Mouse (Mus musculus) effector memory CD4-positive, alpha-beta T cell, adult 7 months (primary cell): ENCODE measurements around the gene Atxn7l2. TPM values are rescaled to one million over a fixed set of nuclear protein-coding genes. Genes with fewer than 3 reads are reported as not detected.

ENCODE experiments used
- polyA plus RNA-seq: library from polyadenylated mRNA; unstranded; fragments of 100-300 nt; shearing (Covaris generic); gene quantifications from one replicate; pipeline ENCODE4 v1.2.1, GENCODE M21; 2017

Gene Atxn7l2
- 14.2 TPM for polyA plus RNA-seq

DNA sequence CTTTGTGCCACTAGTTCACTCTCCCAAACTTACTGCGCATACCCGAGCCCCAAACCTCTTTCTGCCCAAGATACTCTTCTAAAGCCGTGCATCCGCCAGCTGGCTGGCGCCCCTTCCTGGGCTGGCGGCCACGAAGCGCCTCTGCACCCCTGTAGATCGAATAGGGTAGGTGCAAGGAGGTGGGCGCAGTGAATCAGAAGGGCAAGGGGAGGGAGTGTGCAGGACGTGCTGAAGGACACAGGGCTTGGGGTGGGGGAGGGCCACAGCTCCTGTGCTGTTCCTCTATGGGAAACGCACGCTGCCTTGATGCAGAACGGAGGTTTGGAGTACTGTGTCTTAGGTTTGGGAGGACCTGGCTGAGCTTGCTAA, at the start of gene Atxn7l2:
Gene Atxn7l2 (minus strand): TSS at position 164 of the 369 bp plus-strand sequence.

DNA sequence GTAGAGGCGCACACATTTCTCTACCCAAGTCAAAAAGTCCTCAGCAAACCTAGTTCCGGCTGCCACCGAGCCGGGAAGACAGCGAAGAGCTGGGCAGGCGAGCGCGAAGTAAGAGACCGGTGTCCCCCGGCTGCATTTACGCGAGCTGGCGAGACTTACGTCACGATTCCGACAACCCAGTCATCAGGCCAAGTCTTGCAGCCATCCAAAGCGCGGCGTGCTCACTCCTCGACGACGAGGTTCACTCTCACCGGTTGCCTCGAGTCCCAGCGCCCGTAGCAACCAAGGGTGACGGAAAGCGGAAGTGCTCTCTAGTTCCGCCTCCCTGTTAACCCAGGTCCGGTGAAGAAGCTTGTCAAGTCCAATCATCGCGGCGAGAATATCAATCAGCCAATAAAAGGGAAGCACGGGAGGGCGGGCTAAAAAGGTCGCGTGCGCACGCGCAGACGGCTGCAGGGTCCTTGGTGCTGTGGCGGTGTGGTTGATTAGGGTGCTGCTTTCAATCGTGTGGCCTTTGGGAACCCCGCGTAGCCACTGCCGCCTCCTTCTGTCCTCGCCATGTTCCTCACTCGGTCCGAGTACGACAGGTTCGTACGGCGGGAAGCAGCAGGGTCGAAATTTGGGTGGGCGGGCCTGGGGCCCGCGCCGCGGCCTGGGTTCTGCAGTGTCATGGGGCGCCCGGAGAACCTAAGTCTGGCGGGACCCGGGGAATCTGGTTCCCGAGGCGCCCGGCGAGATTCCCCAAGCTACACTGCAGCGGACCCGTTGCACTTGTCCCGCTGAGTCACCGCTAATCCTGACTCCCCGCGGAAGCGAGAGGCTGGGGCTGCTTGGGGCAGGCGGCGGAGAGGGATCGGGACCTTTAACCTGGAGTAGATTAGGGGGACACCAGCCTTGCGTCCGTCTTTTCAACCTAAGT, 46.2 kb upstream of the Atxn7l2 start, which contains the start of gene Psma5:
Gene Psma5 (plus strand): TSS at position 208 of the 919 bp plus-strand sequence.

DNA sequence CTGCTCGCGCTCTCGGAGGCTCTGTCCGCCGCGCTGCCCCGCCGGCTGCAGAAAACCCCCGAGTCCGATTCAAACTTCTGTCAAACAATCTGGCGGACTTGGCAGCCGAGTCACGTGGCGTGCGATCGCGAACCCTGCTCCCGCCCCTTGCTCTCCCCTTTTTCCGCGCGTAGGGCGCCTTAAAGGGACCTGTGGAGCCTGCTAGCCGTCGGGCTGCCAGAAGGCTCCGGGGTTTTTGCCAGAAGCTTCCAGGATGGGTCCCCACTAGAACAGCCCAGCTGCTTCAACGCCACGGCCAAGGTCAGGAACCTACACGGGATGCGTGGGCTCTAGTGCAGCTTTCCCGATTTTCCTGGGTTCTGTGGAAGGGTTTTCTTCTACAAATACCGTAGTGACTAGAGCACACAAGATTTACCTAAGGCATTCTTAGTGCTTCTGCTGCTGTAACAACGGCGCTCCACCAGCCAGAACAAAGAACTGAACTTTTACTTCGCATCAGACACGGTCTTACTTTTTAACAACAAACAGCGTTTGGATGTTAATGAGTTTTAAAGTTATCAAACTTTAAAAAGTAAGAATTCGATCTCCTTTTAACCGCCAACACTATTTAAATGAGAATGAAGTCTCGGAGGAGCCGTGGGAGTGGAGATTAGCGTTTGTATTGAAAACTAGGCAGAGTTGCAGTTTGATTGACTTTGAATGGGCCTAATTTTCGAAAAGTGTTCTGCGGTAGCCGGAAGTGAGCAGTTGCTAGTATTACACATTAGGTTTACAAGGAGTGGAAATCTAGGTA, 16.0 kb upstream of the Atxn7l2 start, which contains the start of gene Sypl2:
Gene Sypl2 (minus strand): TSS at position 91 of the 793 bp plus-strand sequence.

DNA sequence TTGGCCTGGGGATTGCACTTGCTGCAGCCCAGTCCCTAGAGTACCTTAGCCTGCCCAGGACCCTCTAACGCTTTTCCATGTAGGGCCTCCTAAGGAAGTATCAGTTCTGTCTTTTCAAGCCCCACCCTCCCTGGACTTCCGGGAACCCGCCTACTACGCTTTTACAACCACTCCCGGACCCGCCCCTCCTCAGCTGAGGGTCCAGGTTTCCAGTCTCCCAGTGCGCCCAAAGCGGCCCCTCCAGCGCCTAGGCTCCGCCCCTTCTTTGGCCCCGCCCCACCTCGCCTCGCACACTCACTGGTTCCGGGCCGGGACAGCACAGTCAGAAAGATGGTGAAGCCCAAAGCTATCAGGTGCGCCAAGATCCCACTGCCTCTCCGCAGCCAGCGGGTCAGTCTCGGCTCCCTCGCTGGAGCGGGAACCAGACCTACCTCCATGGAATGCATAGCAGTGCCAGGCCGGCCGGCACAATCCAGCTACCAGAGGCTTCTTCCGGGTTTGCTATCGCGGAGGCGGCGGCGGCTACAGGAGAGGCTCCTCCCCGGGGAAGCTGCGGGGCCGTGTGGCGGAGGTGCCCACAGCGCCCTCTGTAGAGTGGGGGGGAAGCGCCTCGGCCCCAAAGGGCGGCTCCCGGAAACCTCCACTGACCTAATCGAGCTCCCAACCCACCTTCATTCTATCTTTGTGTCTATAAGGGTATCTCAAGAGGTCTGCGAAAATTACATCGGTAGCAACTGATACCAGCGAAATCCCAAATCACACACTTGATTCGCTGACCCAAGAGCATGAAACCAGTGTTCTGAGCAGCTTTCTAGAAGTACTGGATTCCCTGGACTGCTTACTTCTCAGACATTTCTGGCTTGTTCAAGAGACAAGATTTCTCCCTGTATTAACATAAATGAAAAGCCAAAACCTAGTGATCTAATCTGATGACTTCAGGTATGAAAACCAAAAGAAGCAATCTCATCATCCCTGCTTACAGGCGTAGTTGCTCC, 10.1 kb downstream of the Atxn7l2 start, which contains the start of gene Cyb561d1:
Gene Cyb561d1 (minus strand): TSS at position 884 of the 995 bp plus-strand sequence.

DNA sequence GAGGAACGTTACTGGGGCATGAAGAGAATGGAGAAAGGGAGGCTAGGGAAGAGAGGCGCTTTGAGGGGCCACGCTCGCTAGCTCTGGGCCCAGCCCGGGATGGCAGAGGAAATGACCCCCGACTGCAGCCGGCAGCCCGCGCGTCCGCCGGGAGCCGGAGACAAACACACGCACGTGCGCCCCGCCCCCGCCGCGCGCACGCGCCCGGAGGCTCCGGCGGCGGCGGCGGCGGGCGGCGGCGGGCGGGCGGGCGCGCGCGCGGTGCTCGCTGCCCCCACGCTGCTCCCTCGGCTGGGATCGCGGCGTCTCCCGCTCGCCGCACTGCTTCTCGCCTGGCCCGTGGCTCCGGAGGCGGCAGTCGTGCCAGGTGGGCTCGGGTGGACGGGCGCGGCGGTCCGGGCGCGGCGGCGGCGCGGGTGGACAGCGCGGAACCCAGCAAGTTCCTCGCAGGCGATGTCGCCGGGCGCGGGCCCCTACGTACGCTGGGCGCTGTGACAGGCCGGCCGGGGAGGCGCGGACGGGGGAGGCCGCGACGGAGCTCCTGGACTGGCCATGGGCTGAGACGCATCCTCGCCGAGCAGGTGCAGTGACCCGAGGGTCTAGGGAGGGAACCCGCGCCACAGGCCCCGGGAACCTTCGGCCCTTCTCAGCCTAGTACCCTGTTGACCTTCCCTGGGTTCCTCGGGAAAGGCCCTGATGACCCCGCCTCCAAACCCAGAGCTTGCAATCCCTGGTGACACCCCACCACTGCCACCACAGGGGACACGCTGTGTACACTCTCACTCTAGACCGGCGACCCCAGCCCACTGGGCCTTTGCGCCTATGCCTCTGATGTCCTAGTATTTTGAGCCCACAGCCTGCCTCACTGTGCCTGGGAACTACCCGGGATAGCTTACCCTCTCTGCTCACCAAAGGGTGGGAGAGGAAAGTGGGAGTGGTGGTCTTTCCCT, 24.4 kb downstream of the Atxn7l2 start, which contains the start of gene Amigo1:
Gene Amigo1 (plus strand): TSS at position 238 of the 950 bp plus-strand sequence.

DNA sequence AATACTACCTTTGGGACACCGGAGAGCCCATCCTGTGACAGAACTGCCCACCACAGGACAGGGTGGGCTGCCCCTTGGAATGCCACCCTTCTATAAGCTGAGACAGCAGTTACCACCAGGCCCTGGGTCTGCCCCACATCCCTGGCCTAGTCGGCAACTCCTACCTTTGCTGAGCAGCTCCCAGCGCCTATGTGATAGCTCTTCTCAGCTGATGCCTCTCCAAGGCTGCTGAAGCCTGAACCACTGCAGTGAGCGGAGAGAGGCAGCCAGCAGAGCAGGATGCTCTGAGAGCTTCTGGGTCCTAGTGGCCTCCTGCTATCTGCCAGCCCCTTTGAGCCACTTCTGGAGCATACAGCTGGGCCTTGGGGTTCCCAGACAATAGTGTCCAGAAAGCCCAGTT, 56.1 kb downstream of the Atxn7l2 start, which contains the start of gene Gpr61:
Gene Gpr61 (minus strand): TSS at position 227 of the 400 bp plus-strand sequence.

Other genes starting within 250 kb of the Atxn7l2 start
- gene Gstm3, start 241.7 kb downstream of the Atxn7l2 start, polyA plus RNA-seq = not detected
- not detected for gene Gstm2, start 224.5 kb downstream of the Atxn7l2 start, polyA plus RNA-seq
- 0.67 TPM for gene Gstm1, start 193.0 kb downstream of the Atxn7l2 start, polyA plus RNA-seq
- gene Gstm4, start 166.0 kb downstream of the Atxn7l2 start, polyA plus RNA-seq = 3.4 TPM
- gene Ampd2, start 124.3 kb downstream of the Atxn7l2 start, polyA plus RNA-seq = 23.5 TPM
- gene Gnat2, start 118.1 kb downstream of the Atxn7l2 start, polyA plus RNA-seq = not detected
- 175 TPM for gene Gnai3, start 64.8 kb downstream of the Atxn7l2 start, polyA plus RNA-seq
- not detected for gene Gpr61, start 56.1 kb downstream of the Atxn7l2 start, polyA plus RNA-seq
- gene Amigo1, start 24.6 kb downstream of the Atxn7l2 start, polyA plus RNA-seq = 1.4 TPM
- gene Cyb561d1, start 9.7 kb downstream of the Atxn7l2 start, polyA plus RNA-seq = 14.3 TPM
- not detected for gene Sypl2, start 15.7 kb upstream of the Atxn7l2 start, polyA plus RNA-seq
- gene Psma5, start 46.0 kb upstream of the Atxn7l2 start, polyA plus RNA-seq = 59.2 TPM
- 0.09 TPM for gene Sort1, start 73.1 kb upstream of the Atxn7l2 start, polyA plus RNA-seq
- not detected for gene Mybphl, start 154.0 kb upstream of the Atxn7l2 start, polyA plus RNA-seq
- gene Psrc1, start 172.9 kb upstream of the Atxn7l2 start, polyA plus RNA-seq = 1.9 TPM
- 0.72 TPM for gene Celsr2, start 204.6 kb upstream of the Atxn7l2 start, polyA plus RNA-seq
- gene Sars, start 234.3 kb upstream of the Atxn7l2 start, polyA plus RNA-seq = 126 TPM